Mouse (Mus musculus) midbrain, postnatal 0 days (tissue): ENCODE measurements around the gene Lancl1. TPM values are rescaled to one million over a fixed set of nuclear protein-coding genes. Genes with fewer than 3 reads are reported as not detected.
A peak's percentile ranks its signal among the peaks of the same experiment; 100 is the strongest.

ENCODE experiments used
- ATAC-seq: fragments of 200-750 bp; cut with Nextera tagmentation; 2 replicates; pipeline ENCODE4 v1.8.0; 2017; ENCODE audit warnings: moderate number of reproducible peaks, mild to moderate bottlenecking, moderate TSS enrichment, moderate library complexity; ENCODE audit not compliant: low FRiP score
- DNase-seq: peaks from one replicate; pipeline ENCODE4 v3.0.0-alpha.2; 2015; ENCODE audit warnings: low spot score
- H3K27ac ChIP-seq: fragments of 300-500 bp; sonication (generic); 2 replicates; pipeline ENCODE4 v1.5.1; 2014; ENCODE audit warnings: low read depth, mild to moderate bottlenecking, low read length, mixed read lengths
- H3K27me3 ChIP-seq: fragments of 300-500 bp; sonication (generic); 2 replicates; pipeline ENCODE4 v1.6.1; 2014; ENCODE audit warnings: low read length, control low read depth, mixed read lengths; ENCODE audit not compliant: insufficient read depth
- H3K36me3 ChIP-seq: fragments of 300-500 bp; sonication (generic); 2 replicates; pipeline ENCODE4 v1.6.1; 2014; ENCODE audit warnings: low read length, control low read depth, mixed read lengths; ENCODE audit not compliant: insufficient read depth
- H3K4me1 ChIP-seq: fragments of 300-500 bp; sonication (generic); 2 replicates; pipeline ENCODE4 v1.6.1; 2014; ENCODE audit warnings: mild to moderate bottlenecking, control low read depth, antibody characterized with exemption, low read length, mixed read lengths; ENCODE audit not compliant: insufficient read depth
- H3K4me2 ChIP-seq: fragments of 300-500 bp; sonication (generic); 2 replicates; pipeline ENCODE4 v1.6.1; 2014; ENCODE audit warnings: low read depth, mild to moderate bottlenecking, low read length, mixed read lengths; ENCODE audit not compliant: poor library complexity, severe bottlenecking
- H3K4me3 ChIP-seq: fragments of 300-500 bp; sonication (generic); 2 replicates; pipeline ENCODE4 v1.5.1; 2014; ENCODE audit warnings: low read depth, mild to moderate bottlenecking, low read length, moderate library complexity
- H3K9ac ChIP-seq: fragments of 300-500 bp; sonication (generic); replicated peaks from 2 replicates; pipeline ENCODE4 v1.6.1; 2014; ENCODE audit warnings: mild to moderate bottlenecking, low read length, moderate library complexity, mixed read lengths; ENCODE audit not compliant: poor library complexity, severe bottlenecking
- H3K9me3 ChIP-seq: fragments of 300-500 bp; sonication (generic); 2 replicates; pipeline ENCODE4 v1.6.1; 2016; ENCODE audit warnings: low read length, control low read depth
- CTCF ChIP-seq: IDR thresholded peaks from 2 replicates; pipeline ENCODE4 v1.5.1; 2016; ENCODE audit warnings: antibody characterized with exemption, mild to moderate bottlenecking
- WGBS: fragments of 180-500 bp; shearing (Covaris S2); extraction: QIAGEN DNeasy Blood & Tissue Kit; methylation state at CpG from one replicate; pipeline ENCODE4 v1.1.7; 2014; 5-methylcytosine and 5-hydroxymethylcytosine counted together
- polyA plus RNA-seq: library from polyadenylated mRNA; unstranded; fragments of >200 nt; fragmentation: Nextera tagmentation; extraction: Ambion mirVana; gene quantifications from 2 replicates; pipeline ENCODE4 v1.2.1, GENCODE M21; 2015
- total RNA-seq: library from RNA; depleted of rRNA; stranded (reverse); fragments of >200 nt; gene quantifications from 2 replicates; pipeline ENCODE4 v1.2.3, GENCODE M21; 2014

Lancl1 gene
- total and polyA plus RNA-seq, 2 experiments from 2014 or later, result 127 to 187 TPM

DNA sequence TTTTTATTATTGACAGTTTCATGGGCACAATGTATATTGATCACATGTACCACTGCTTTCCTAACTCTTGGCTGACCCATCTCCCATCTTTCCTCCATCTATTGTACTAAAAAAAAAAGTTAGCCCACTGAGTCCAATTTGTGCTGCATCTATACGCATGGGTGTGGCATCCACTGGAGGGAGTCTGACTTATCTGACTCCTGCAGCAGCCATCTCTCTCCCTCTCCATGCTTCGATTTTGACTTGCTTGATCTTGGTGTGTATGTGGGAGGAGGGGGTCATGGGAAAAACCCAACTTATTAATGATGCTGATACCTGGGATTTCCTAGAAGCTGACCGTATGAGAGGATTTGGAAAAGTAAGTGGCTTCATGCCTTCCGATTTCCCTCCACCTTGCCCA lies 40.5 kb downstream of the Lancl1 start:
- H3K27me3 ChIP-seq, result no peaks in the 10 kb centered on the region
- peaks cover 23% of the 10 kb centered on the region; the same call in 1 of the 2 replicates for H3K36me3 ChIP-seq
- no peak for TF ChIP-seq CTCF
- H3K9ac ChIP-seq, result no peak overlapping the region
- ATAC-seq, result no peak
- no peaks in the 10 kb centered on the region for H3K9me3 ChIP-seq
- no peak overlapping the region for H3K4me3 ChIP-seq
- H3K4me2 ChIP-seq, result no peak overlapping the region
- 95% methylated on average over 4 of the region's 4 CpGs for WGBS
- no peak overlapping the region for H3K27ac ChIP-seq
- no peak for DNase-seq
- H3K4me1 ChIP-seq, result no peaks in the 10 kb centered on the region

DNA sequence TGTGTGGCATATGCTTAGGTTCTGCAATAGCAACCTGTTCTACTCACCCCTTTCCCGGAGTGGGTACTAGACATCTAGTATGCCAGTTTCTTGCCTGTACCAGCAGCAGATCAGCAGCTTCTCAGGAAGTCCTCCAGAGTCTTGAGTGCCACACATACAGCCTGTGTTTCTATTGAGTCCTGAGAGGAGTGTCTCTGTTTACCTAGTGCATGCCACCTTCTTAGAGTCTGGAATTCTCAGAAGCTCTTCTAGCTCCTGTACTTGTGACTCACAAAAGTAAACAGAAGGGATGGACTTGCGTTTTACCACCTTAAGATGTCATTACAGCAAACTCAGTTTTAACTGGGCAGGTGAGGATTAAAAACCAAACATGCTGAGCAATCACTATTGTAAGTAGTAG lies 41.9 kb downstream of the Lancl1 start:
- Histone ChIP-seq H3K36me3 (peaks cover 19% of the 10 kb centered on the region; the same call in 1 of the 2 replicates), H3K27me3 (no peaks in the 10 kb centered on the region), H3K9ac (no peak overlapping the region), H3K4me2 (no peak overlapping the region), H3K4me3 (no peak overlapping the region), H3K27ac (no peak overlapping the region), H3K4me1 (no peaks in the 10 kb centered on the region), H3K9me3 (no peaks in the 10 kb centered on the region)
- DNase-seq (no peak), ATAC-seq (no peak)
- no peak for TF ChIP-seq CTCF
- 88% methylated on average over 2 of the region's 2 CpGs for WGBS

GRCm38 (mm10) chr1:66992764-66993163 lies 45.9 kb downstream of the Lancl1 start:
- no peak overlapping the region for H3K4me3 ChIP-seq
- no peaks in the 10 kb centered on the region for H3K4me1 ChIP-seq
- no peak for ATAC-seq
- no peaks in the 10 kb centered on the region for H3K36me3 ChIP-seq
- no peak overlapping the region for H3K27ac ChIP-seq
- H3K9me3 ChIP-seq, result no peaks in the 10 kb centered on the region
- H3K27me3 ChIP-seq, result no peaks in the 10 kb centered on the region
- no peak overlapping the region for H3K9ac ChIP-seq
- H3K4me2 ChIP-seq, result no peak overlapping the region
- peak; percentile 67 for TF ChIP-seq CTCF
- DNase-seq, result peak; percentile 66

- TF ChIP-seq CTCF, result no peak
Measured at GRCm38 (mm10) chr1:66987558-66988190, 51.0 kb downstream of the Lancl1 start.

DNA sequence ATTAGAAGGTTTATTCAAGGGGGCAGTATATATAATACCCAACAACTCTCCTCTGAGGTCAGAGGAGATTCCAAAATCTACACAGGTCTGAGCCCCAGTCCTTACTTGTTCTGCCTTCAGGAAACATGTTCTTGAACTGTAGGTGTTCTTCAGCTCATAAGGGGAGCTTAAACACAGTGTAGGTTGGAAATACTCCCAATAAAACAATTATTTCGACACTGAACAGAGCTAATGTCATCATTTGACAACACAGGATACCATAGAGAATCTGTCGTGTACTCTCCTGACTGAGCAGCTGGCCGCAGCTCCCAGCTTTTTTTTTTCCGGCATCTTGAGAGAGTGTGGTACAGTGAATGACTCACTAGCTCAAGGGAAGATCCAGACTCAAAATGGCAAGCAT lies 52.8 kb downstream of the Lancl1 start:
- no peak overlapping the region for H3K4me3 ChIP-seq
- no peaks in the 10 kb centered on the region for H3K4me1 ChIP-seq
- 82% methylated on average over 4 of the region's 4 CpGs for WGBS
- H3K27me3 ChIP-seq, result no peaks in the 10 kb centered on the region
- no peak overlapping the region for H3K27ac ChIP-seq
- no peaks in the 10 kb centered on the region for H3K36me3 ChIP-seq
- ATAC-seq, result no peak
- H3K4me2 ChIP-seq, result no peak overlapping the region
- no peak overlapping the region for H3K9ac ChIP-seq
- no peak for TF ChIP-seq CTCF
- no peak for DNase-seq
- no peaks in the 10 kb centered on the region for H3K9me3 ChIP-seq

More at GRCm38 (mm10) chr1:66987558-66988190, 51.0 kb downstream of the Lancl1 start:
- 75% methylated on average over 18 of the region's 18 CpGs for WGBS
- no peak overlapping the region for H3K9ac ChIP-seq
- DNase-seq (no peak), ATAC-seq (no peak)
- H3K27me3 ChIP-seq, result no peaks in the 10 kb centered on the region
- H3K4me3 ChIP-seq, result no peak overlapping the region
- no peaks in the 10 kb centered on the region for H3K36me3 ChIP-seq
- H3K27ac ChIP-seq, result no peak overlapping the region
- no peak overlapping the region for H3K4me2 ChIP-seq
- no peaks in the 10 kb centered on the region for H3K9me3 ChIP-seq
- H3K4me1 ChIP-seq, result no peaks in the 10 kb centered on the region

GRCm38 (mm10) chr1:66985129-66985698 lies 53.5 kb downstream of the Lancl1 start:
- 85% methylated on average over 7 of the region's 7 CpGs for WGBS
- TF ChIP-seq CTCF, result no peak

More at GRCm38 (mm10) chr1:66985129-66985698, 53.5 kb downstream of the Lancl1 start:
- H3K4me2 ChIP-seq, result no peak overlapping the region
- H3K27ac ChIP-seq, result no peak overlapping the region
- DNase-seq (no peak), ATAC-seq (no peak)
- no peak overlapping the region for H3K4me3 ChIP-seq
- no peaks in the 10 kb centered on the region for H3K9me3 ChIP-seq
- H3K36me3 ChIP-seq, result no peaks in the 10 kb centered on the region
- H3K9ac ChIP-seq, result no peak overlapping the region
- no peaks in the 10 kb centered on the region for H3K4me1 ChIP-seq
- H3K27me3 ChIP-seq, result no peaks in the 10 kb centered on the region
